Mouse (Mus musculus): ENCODE measurements around the gene F2r. TPM values are rescaled to one million over a fixed set of nuclear protein-coding genes. Genes with fewer than 3 reads are reported as not detected.

The F2r gene
- total RNA-seq (2021) = 10 to 100 TPM; 21.2 to 22.8 TPM

DNA sequence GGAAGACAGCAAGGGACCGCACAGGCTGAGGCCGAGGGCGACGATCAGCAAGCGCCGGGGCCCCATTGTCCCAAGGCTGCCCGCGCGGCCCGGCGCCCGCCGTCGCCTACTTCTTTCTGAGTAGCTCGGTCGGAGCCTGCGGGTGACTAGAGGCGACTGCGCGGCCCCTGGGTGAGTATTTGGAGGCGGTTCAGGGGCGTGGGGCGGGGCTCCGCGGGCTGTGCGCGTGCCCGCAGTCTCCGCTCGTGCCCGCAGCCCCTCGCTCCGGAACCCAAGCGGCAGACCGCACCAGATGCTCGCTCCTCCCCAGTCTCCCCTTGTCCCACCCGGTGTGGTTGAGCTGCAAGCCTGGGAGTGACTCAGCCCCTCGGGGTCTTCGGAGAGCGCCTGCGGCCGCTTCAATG is at the start of gene F2r:
F2r (minus strand) TSS at position 179 of the 404 bp plus-strand sequence.
- DNase-seq = peak; percentile 82
- intact Hi-C loops (cut with DNase I) = no loop called here

DNA sequence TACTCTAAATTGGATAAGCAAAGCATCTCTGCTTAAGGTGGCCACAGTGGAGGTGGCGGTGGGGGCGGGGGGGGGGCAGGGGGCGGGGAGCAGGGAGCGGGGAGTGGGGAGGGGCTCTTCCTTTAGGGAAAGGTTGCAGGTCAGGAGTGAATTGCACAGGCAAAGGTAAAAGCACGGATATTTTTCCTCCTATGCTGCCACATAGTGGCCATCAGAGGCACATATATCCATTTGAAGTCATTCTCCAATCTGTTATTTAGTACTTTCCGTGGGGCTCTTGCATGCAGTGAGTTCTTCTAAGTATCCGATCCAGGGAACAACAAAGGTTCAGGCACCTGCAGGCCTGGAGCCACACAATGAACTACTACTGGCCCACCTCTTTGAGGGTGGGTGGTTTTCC is 49.0 kb upstream of the F2r start:
- intact Hi-C loops (cut with DNase I) = loop anchor here (10.0 kb wide), 1 partner anchor 102 kb away; no protein-coding TSS in a partner anchor
- DNase-seq = no peak

DNA sequence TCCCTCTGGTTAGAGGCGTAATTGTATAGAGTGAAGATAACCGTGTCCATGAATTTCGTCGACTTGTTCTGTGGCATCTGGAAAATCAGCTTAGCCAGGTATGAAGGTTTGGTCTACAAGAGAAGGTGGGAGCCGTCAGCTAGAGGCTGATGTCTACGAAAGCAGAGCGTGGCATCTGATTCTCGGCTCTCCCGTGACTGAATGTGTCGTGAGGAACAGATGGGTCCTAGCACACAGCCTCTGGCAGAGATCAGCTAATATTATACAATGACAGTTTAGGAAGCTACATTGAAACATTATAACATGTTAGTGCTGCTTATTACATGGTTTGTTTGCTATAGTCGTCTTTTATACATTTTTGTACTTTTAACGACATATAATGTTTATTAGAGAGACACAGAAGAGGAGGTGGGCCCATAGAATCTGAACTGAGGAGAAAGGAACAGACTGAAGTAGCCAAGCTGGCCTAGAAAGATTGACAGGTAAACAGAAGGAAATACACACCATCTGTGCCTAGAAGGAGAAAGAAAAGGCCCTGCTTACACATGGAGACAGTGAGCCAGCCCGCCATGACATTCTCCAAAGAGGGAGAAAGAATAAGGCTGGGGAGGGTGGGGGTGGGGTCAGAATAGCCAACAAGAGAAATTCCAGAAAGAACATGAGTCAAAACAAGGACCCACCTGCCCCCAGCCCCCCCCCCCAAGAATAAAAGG is 47.5 kb upstream of the F2r start:
- DNase-seq = no peak
- intact Hi-C loops (cut with DNase I) = loop anchor here (10.0 kb wide), 1 partner anchor 101 kb away; no protein-coding TSS in a partner anchor

DNA sequence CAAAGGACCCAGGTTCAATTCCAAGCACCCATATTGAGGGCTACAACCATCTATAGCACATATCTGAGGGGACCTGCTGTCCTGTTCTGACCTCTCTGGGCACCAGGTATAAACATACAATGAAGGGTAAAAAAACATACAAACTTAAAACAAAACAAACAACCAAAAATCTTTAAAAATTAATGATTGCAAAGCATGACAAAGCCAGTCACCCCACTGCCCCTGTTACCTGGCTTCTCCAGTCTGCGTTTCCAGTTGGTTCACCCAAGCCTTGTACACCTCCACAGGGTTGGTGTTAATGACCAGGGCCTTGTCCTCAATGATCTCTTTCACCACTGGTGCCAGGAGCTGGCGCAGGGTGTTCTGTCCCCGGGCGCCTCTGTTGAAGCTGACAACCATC is 45.5 kb upstream of the F2r start:
- intact Hi-C loops (cut with DNase I) = loop anchor here (10.0 kb wide), 1 partner anchor 99 kb away; no protein-coding TSS in a partner anchor
- DNase-seq = no peak

DNA sequence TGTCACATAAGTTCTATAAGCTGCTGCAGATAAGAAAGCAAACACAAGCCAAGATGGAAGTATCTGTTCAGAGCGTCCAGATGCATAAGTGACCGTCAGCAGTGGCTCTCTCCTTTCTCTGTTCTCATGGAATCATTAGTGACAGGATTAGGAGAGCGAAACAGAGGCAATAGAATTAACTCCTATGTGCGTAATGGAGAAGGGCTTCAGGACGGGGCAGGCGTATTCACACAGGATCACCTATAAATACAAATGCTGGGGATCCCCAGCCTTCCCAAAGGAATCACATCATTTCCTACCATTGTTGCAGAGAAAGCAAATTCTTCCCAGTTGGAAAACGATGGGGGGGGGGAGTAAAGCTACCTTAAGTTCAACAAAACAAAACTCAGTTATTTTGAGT is 41.1 kb upstream of the F2r start:
- intact Hi-C loops (cut with DNase I) = no loop called here

DNA sequence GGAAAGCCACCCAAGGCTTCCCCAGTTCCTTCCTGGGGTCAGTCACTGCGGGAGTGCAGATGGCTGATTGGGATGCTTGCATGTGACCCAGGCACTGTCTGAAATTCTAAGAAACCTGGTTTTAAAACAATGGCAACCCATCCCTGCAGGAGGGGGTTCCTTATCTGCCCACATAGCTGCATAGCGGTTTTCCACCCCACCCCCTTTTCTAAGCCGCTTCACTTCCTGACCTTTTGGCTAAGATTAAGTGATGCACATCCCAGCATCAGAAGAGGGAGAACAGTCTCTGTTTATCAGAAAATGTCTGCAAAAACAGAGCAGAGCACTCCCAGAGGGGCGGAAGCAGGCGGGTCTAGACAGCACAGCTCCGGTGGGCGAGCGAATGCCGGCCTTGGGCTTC is 38.9 kb upstream of the F2r start:
- DNase-seq = no peak
- intact Hi-C loops (cut with DNase I) = no loop called here

More for the DNA sequence above, 41.1 kb upstream of the F2r start:
- DNase-seq = no peak

DNA sequence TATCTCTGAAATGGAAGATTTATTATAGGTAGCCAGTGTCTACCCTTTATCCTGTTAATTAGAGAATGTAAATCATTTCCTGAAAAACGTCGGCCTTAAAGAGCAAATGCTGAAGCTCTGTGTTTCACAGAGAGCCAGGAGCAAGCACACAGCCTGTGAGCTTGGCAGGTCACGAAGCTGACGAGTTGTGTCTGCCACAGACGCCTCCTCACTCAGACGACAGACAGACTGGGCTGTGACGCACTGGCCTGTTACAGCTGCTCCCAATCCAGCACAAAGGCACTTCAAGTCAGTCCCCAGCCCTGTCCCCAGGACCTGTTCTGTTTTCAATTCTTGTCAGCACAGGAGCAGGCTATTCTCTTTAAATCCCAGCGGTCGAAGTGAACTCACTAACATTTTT is 37.0 kb upstream of the F2r start:
- intact Hi-C loops (cut with DNase I) = no loop called here
- DNase-seq = no peak

DNA sequence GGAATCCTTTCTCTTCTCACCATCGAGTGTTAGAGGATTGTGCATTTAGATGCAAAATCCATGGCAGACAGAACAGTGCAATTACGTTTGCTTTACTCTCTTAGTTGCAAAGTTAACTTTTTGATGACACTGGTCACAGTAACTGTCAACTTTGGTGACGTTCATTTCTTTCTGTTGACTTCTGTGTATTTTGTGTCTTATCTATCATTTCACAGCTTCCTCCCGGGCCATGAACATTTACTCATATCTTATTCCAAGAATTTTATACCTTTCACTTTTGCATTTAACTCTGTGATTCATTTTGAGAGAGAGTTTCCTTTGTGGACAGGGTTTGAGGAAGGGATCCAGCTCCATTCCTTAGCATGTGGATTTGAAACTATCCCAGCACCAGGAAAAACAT is 35.4 kb upstream of the F2r start:
- DNase-seq = no peak

DNA sequence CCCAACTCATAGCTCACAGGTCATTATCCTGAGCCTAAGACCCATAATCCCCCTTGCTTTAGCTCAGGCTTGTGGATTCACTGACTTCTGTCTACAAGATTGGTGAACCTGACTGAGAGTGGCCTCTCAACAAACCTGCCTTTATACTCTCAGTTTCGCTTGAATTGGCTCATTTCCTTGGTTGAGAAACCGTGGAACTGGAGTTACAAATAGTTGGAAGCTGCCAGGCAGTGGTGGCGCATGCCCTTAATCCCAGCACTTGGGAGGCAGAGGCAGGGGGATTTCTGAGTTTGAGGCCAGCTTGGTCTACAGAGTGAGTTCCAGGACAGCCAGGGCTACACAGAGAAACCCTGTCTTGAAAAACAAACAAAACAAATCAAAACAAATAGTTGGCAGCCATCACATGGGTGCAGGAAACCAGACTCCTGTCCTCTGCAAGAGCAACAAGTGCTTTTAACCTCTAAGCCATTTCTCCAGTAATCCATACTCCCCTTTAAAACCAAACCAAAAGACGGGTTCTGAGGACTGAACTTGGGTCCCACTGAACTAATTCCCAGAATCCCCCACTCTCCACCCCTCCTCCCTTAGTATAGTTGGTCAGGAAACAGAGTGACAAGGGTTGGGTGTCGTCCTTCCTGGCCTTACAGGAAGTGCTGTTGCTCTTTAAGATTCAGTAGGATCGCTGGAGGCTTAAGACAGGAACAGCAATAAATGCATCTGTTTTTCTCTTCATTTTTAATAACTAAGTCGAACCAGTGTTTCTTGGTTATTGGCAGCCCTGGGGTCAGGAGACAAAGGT is 33.8 kb upstream of the F2r start:
- intact Hi-C loops (cut with DNase I) = no loop called here
- no peak for DNase-seq

More for the DNA sequence above, 35.4 kb upstream of the F2r start:
- intact Hi-C loops (cut with DNase I) = no loop called here

DNA sequence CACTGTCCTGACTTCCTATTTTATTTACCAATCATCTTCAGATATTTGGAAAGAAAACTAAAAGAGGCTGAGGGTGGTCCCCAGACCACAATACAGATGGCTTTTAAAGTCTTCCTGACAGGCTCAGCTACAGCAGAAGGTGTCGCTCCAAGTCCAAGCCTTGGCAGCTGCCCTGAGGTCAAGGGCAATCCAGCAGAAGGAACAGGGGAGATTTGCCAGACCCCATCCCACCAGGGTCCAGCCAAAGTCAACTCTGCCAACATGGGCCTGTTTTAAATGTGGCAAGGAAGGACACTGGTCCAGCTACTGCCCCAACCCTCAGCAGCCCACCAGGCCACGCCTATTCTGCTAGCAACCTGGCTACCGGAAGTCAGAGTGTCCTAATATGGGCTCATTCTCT is 31.7 kb upstream of the F2r start:
- DNase-seq = peak; percentile 53
- intact Hi-C loops (cut with DNase I) = no loop called here

DNA sequence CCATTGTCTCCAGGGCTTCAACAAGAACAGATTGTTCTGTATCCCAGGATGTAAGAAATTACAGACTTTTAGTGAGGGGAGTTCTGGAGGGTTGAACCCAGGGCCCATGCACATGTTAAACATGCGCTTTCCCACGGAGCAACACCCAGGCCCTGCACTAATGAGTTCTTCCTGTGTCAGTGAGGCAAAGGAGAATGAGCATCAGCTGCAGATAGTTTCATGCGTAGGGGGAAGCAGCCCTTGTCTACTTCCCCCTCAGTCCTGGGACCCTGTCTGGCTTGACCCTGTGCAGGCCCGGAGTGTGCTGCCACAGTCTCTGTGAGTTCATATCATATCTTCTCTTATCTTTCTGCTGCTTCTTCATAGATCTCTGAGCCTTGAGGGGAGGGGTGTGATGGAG is 29.0 kb upstream of the F2r start:
- no peak for DNase-seq
- intact Hi-C loops (cut with DNase I) = no loop called here

DNA sequence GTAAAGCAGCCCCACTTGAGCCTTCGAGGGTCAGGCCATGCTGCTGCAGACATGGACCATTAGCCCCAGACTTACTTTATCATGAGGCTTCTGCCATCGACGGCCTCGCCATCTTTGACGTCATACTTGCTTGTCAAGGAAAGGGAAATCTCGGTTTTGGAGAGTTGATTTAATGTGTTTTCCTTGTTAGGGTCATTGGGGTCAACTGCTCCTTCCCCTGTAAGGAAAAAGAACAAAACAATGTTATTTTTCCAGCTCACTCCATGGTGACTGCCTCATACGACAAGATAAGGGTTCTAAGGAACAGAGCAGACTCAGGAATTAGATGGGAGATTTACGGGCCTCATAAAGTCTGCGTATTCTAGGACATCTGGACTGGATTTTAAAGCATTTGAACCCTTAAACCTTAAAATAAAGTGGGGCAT is 28.4 kb upstream of the F2r start:
- DNase-seq = no peak
- intact Hi-C loops (cut with DNase I) = no loop called here

DNA sequence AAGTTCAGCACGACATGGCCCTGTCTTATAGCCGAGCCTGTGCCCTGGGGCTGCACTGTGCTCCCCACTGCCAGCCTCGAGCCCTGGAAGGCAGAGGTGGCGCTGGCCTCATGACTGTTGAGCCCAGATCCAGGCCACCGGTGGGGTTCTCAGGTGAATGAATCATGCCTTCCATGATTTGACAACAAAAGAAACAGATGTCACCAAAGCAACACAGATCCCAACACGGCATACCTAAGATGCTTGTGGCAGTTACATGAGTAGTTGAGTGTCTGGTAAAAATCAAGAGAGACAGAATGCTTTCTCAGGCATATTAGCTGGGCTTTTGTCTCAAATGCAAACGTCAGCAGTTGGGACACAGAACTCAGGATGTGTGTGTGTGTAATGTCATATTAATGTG is 25.5 kb upstream of the F2r start:
- intact Hi-C loops (cut with DNase I) = no loop called here
- DNase-seq = no peak

DNA sequence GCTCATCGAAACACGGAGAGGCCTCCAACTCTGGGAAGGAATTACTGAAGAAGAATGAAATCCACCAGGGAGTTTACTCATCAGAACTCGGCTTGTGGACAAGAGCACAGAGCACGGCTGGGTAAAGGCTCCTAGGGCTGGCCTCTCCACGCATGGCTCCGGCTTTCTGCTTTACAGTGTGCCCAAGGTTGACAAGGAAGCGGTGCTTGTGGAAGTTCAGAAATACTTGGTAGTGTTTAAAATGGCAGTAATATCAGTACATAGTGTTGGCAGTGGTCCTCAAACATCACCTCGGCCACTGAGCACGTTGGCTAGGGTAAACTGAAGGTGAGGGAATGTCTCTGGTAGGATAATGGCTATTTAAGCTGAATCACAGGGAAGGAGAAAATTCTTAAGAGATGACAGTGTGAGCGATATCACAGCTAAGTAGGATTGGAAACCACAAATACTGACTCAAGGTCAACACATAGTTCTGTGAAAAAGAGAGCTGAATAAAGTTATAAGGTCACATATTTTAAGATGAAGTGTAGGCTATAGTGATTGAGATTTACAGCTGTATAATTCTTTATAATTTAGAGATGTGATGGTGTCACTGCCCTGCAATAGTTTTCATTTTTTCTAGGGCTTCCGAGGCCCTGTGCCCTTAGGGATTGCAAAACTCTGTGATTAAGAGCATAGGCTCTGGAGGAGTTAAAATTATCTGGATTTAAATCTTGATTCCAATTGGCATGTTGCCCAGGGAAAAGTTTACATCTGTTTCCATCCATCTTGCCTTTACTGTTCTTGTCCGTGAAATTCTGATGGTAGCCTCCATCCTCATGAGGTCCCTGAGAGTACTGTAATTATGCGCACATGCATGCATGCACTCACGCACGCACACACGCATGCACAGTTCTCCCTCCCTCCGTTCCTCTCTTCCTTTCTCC is 23.0 kb upstream of the F2r start:
- intact Hi-C loops (cut with DNase I) = no loop called here
- DNase-seq = no peak

DNA sequence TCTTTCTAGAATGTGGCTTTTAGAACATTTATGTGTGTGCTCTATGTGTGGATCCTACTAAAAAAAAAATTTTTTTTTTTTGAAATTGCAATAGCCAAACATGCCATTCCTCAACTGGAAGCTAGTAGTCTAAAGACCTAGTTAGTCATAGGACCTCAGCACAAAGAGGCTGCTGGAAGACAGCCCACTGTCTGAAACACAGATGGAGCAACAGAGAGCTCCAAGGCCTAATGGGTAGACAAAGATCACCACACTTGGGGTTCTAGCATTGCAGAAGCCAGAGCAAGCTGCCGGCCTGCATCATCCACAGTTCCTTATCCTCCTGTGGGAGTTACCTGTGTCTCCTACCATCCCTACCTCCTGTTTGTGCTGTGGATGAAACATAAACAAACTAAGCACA is 22.1 kb upstream of the F2r start:
- intact Hi-C loops (cut with DNase I) = no loop called here
- DNase-seq = no peak

DNA sequence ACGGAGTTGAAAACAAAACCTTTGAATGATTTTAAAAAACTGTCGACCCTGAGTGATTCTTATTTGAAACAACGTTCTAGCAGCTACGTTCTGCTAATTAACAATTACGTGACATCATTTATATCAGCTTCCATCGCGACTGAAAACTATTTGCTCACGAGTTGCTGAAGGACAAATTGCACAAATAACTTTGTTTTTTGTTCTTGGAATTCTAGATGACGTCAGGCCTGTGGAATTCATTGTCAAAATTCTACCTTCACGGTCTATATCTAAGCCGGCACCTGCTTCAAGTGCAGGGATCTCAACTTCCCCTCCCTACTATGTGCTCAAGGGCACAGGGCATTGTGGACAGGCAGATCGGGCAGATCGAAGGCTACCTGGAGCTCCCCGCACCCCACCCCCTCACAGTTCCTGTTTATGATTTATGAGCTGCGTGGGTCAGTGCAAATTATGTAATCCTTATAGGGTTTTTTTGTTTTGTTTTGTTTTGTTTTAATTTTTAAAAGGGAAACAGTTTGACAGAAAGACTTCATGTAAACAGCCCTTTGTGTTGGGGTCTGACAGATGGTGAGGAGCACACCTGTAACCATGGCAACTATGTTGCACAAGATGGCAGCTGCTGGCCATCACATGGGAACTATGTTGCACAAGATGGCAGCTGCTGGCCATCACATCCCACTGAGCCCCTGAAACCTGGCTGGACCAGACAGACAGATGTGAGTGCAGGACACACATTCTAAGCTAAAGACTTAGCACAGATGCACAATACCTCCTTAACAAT is 21.2 kb upstream of the F2r start:
- intact Hi-C loops (cut with DNase I) = no loop called here
- peak; percentile 63 for DNase-seq

DNA sequence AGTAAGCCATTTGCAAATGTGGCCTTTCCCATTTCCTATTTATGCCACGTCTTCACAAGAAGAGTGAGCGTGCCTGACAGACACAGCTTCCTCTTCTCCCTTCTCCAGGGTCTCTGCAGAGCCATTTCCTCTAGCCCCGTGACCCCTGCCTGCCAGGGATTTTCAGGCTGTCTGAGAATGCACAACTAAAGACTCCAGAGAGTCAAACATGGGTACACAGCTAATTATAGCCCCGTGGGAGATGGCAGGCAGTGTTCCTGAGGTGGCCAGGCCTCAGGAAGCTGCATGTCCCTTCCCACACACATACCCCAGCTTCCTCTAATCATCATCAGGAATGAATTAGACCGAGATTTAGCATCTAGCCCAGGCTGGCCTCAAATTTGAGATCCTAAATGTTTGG is 20.6 kb upstream of the F2r start:
- intact Hi-C loops (cut with DNase I) = no loop called here
- no peak for DNase-seq

DNA sequence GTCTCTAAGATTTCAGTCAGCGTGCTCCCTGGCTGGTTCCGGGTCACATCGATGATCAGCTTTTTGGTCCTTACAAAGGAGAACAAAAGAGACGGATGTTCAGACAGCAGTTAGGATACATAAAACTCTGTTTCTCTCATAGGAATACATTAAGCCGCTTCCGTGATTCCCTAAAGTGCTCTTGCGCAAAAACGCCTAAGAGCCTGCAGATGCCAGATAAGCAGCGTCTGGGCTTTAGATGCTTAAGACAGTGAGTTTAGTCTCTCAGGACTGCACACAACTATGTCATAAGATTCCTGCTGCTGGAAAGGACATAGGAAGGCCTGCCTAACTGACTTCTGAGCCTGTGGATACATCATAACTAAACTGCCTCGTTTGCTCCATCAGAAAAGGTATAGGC is 19.4 kb upstream of the F2r start:
- intact Hi-C loops (cut with DNase I) = no loop called here
- DNase-seq = no peak

DNA sequence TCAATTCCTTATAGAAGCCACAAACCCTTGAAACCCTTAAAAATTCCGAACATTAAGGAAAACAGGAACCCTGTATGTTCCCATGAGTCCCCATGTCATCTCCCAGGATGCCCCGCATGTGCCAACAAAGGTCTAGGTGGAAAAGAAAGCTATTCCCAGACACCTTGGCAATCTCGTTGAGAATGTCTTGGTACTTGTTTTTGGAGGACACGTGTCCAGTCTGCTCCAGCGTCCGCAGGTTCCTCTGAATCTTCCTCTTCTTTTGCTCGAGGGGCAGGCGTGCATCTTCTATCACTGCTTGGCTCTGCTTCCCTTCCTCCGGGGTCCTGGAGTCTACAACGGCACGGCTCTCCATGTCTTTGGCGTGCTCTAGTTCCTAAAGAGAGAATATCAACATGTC is 17.0 kb upstream of the F2r start:
- intact Hi-C loops (cut with DNase I) = no loop called here
- DNase-seq = no peak

DNA sequence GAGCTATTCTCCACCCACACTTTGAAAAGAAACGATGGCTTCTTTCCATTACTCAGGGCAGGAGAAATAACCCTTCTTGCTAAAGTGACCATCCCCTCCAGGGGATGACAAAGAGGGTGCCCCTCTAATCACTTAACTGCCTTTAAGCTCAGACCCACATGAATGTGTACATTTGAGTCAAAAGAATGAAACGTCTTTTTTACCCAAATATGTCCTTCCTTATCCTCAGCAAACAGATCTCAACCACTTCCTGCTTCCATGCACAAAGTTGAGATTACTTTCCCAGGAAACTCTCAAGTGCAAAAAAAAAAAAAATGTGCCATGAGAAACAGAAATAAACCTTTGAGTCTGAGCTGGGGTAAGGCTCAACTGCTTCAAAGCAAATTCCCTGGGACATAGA is 16.2 kb upstream of the F2r start:
- no peak for DNase-seq
- intact Hi-C loops (cut with DNase I) = no loop called here
